Mouse (Mus musculus) kidney, adult 8-10 months (tissue): ENCODE results near the gene Itih2.

Experiments used
- DNase-seq, 2 experiments: peaks; one replicate each; pipeline ENCODE4 v3.0.0; 2022

Gene Itih2

DNA sequence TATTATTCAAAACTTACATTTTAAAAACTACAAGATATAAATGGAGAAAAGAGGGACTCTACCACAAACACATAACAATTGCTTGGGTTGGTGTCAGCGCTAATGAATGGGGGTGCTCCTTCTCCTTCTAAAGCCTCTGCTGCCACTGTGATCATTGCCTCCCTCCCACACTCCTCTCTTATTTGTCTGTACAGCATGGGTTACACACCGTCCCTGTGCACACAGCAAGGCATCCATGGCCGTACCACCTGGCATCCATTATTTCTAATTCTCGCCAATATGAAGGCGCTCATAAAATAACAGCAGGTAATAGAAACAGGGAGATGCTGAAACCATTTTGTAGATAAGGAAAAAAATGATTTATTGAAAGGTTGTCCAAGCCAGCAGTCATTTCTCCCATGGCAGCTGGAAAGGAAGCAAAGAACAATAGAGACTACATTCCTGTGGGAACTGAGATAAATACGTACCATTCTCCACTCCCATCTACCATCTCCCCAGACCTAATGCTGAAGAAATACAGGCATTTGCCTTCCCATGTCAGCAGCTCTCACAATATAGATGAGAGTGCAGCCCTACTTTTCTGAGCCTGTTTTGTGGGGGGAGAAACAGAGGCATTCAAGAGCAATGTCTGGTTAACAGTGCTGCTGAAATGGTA, 22.5 kb downstream of the Itih2 start:
- DNase-seq, result no peak

DNA sequence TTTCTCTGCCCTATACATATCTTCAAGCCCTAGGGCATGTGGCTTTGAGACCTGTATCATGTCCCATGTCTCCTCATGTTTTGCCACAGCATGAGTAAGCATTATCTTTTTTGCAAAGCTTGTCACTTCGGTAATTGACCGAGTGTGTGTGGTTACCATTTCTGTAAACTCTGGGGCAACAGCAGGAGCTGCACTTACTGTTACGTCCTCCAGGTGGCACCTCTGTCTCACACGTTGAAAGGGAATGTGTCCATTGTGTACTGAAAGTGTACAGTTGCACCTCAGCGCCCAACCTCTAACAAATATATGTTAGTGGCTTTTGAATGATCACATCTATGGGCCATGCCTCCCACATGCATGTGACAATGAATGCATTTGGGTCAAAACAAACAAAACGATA, 30.0 kb downstream of the Itih2 start:
- peak; percentile 29 to 66 for DNase-seq

DNA sequence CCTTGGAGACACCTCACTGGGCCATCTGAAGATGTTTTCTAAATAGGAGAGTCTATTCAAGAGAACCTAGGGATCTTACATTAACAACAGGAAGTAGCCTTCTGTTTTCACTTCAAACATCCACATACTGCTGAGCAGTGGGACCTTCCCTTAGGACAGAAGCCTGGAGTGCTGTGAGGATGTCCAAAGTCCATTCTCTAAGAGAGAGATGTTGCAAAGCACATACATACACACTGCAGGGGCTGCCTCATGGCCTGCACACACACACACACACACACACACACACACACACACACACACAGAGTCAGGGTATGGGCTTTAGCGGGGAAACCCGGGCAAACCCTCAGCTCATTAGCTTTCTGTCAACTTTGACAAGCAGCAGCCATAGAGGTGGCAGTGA, 30.7 kb downstream of the Itih2 start:
- DNase-seq, result no peak

- peak; percentile 29 to 65 for DNase-seq
Measured at GRCm38 (mm10) chr2:10098598-10099215, 32.5 kb downstream of the Itih2 start.

DNA sequence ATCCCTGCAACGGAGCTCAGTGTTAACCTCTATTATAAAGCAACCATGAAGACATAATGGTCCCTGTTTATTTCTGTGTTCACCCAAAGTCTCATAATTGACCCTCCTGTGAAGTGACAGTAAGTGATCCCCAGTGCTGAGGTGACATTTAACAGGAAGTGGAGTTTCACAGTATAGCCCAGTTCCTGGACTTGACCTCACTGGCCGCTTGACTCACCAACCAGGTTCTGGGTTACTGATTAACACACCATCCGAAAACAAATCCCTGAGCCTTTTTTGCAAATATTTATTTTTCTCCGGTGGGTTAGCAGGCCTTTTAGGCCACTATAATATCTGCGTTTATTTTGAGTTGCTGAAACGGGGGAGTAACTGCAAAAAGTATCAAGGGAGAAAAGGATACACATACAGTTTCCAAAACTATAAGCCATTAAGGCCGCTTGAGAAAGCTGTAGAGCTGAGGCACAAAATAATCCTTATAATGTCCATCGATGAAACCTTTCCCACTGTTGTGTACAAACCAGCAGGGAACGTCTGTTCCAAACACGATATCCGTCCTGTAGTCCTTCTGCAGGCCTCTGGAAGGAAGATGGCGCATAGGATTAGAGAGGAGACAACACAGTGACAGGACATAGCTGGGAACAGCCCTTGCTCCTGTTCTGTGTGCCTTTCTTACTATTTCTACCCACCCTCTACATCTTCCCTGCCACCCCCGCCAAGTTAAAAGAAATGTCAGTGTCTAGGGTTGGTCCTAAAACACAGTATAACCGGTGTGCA, 36.7 kb downstream of the Itih2 start:
- peak; percentile 29 to 44 for DNase-seq

DNA sequence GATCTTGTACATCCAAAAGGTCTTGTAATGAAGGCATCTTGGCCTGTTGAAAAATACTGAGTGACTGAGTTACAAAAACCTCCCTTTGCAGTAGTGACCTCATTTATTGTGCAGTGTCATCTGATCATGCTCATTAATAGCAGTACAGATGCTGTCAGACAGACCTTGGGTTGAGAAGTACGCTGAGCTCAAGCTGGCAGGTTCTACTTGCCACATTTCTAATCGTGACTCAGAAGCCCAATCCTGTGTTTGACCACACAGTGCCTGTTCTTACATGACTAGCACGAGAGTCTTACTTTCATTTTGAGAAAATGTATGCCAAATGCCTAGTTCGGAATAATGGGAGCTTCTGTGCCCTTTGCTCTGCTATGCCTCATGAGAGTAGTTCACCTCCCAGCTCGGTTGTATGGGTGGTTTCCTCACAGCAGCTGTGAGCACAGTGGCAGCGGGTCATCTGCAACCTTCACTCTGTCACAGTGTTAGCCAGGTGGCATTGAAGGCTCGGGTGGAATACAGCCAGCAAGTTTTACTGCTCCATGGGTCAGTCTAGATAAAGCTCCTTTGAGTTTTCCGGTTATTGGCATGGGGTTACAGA, 43.8 kb downstream of the Itih2 start:
- no peak for DNase-seq

- DNase-seq, result no peak
Measured at GRCm38 (mm10) chr2:10082737-10083136, 48.5 kb downstream of the Itih2 start.

GRCm38 (mm10) chr2:10081453-10082080, 49.6 kb downstream of the Itih2 start:
- no peak for DNase-seq

DNA sequence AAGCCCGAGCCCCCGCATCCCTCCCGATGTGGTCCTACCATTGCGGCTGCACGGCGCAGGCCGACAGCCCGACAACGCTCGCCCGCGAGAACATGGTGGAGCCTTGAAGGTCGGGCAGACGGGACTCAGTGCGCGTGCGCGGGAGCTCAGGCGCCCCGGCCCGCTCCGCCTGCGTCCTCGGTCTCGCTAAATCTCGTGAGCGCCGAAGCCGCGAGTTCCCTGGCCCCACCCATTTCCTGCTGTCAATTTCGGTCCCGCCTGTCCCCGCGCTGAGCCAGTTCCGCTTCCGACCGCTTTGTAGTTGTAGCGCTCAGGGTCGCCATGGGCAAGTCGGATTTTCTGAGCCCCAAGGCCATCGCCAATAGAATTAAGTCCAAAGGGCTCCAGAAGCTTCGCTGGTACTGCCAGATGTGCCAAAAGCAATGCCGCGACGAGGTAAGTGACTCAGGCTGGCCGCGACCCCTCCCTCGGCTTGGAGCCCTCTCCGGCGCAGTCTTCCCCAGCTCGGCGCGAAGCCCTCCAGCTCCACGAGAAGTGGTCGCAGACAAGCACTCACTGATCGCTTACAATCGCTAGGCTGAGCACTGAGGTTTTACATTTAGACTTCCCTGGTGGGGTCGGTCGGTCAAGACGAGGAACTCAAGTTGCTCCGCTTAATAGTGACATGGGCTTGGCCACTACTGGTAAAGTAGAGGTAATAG, 50.7 kb downstream of the Itih2 start, which contains the start of the genes Atp5c1 and Kin:
Gene Atp5c1 (minus strand): TSS at position 201 of the 701 bp plus-strand sequence.
Gene Kin (plus strand): TSS at position 284 of the 701 bp plus-strand sequence.
- peak; percentile 96 for DNase-seq

GRCm38 (mm10) chr2:10079745-10080309, 51.4 kb downstream of the Itih2 start:
- no peak for DNase-seq

DNA sequence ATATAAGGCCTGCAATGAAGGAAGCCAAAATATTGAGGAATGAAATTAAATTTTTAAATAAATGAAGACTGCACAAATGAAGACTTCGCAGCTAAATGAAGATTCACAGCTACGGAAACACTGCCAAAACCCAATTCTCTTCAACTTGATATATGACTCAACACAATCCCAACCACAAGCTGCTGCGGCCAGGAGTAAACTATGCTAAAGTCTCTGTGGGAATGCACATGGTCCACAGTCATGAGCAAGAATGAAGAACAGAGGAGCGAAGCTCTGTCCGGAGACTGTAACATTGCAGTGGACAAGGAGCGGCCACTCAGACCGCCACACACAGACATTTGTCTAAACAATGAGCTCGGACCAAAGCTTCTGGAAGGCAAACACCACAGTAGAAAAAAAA, 54.5 kb downstream of the Itih2 start:
- no peak for DNase-seq

- no peak for DNase-seq
Measured at GRCm38 (mm10) chr2:10074470-10074869, 56.7 kb downstream of the Itih2 start.

DNA sequence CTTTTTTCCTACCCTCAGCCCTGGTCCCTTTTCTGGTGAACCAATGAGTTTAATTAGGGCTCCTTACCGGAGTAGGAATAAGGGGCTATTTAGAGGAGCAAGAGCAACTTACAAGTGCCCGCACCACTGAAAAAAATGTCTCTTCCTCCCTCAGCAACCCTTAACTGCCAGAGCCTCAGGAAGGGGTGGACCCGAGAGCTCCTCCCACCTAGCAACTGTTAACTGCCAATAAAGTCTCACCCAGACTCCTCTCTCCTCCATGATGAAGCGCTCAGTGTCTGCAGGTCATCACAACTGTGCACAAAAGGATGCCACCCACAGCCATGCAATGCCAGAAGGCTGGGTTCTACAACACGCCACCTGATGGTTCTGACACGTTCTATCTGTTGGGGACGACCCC, 59.4 kb downstream of the Itih2 start:
- no peak for DNase-seq

GRCm38 (mm10) chr2:10058836-10059235, 72.4 kb downstream of the Itih2 start:
- no peak for DNase-seq

DNA sequence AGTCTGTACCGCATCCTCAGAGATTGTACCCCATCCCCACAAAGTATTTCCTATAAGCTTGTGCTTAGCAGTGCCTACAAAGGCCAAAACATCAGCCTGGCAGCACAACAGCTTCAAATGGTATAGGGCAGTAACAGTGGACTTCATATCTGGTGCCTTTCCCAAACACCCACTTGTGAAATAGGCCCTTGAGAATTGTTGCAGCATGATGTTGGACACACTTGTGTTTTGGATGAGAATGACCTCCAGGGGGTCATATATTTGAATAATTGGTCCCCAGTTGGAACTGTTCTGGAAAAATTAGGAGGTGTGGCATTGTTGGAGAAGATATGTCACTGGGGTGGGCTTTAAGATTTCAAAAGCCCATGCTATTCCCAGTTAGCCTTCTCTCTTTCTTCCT, 79.2 kb downstream of the Itih2 start:
- DNase-seq, result no peak

DNA sequence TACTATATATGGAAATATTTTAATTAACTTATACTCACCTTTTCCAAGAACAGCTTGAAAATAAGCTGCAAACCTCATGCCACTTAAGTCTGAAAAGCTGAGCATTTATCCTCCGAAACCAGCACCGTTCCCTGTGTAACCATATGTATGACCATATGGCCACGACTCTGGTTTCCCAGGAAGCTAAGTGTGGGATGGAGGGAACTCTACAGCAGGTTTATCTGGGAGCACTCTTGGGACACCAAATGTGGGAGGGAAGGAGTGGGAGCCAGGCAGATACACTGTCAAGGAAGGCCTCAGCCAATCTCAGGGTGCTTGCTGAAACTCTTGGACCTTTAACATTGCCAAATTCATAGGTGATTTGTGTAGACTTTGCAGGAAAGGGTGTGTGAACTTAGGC, 80.3 kb downstream of the Itih2 start:
- DNase-seq, result no peak

DNA sequence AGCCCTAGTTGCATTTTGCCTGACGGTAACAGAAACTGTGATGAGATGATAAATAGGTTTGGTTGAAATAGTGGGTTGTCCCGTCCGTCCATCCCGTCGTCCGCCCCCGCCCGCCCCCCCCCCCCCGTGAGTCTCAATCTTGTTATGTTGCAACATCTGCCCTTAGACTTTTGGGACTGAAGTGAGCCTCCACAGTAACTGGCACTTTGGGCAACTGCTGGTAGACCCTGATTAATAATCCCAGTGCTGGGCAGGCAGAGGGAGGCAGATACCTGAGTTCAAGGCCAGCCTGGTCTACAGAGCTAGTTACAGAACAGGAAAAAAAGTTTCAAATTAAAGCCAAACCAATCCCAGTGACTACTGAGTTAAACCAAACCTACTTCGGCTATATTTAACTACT, 81.7 kb downstream of the Itih2 start:
- DNase-seq, result no peak

GRCm38 (mm10) chr2:10048461-10048860, 82.7 kb downstream of the Itih2 start, which contains the start of gene Taf3:
Gene Taf3, minus strand, starts transcription at chr2:10048596.
- DNase-seq, result peak; percentile 92 to 94

GRCm38 (mm10) chr2:10047758-10048436, 83.3 kb downstream of the Itih2 start:
- DNase-seq, result peak in 1 of 2 experiments; percentile 31
